Mouse (Mus musculus) small intestine, adult 2 months (tissue): ENCODE measurements at regions not wholly inside any gene's neighbourhood (a gene's known extent, or its start where the extent isn't known, plus 50 kb on each side); places are given as distances from the start of the nearest gene placed in this dataset.

ENCODE experiments used
- H3K27ac ChIP-seq: fragments of 200-500 bp; 2 replicates; pipeline ENCODE4 v1.5.1; 2012; ENCODE audit warnings: low read depth, low read length, control low read depth, inconsistent platforms; ENCODE audit not compliant: insufficient read depth
- H3K27me3 ChIP-seq: fragments of 200-500 bp; 2 replicates; pipeline ENCODE4 v1.6.1; 2012; ENCODE audit warnings: mild to moderate bottlenecking, moderate library complexity, low read length, inconsistent platforms; ENCODE audit not compliant: control insufficient read depth, insufficient read depth
- H3K36me3 ChIP-seq: fragments of 200-500 bp; 2 replicates; pipeline ENCODE4 v1.6.1; 2012; ENCODE audit warnings: mild to moderate bottlenecking, low read length, control low read depth, inconsistent platforms; ENCODE audit not compliant: control insufficient read depth, insufficient read depth
- H3K4me1 ChIP-seq: fragments of 200-500 bp; 2 replicates; pipeline ENCODE4 v1.6.1; 2012; ENCODE audit warnings: low read length, inconsistent platforms, mixed read lengths; ENCODE audit not compliant: control insufficient read depth, insufficient read depth, insufficient read length
- H3K4me3 ChIP-seq: fragments of 200-500 bp; 2 replicates; pipeline ENCODE4 v1.5.1; 2012; ENCODE audit warnings: low read depth, mild to moderate bottlenecking, control low read depth, inconsistent platforms, low read length, moderate library complexity
- CTCF ChIP-seq: fragments of 200-500 bp; IDR thresholded peaks from 2 replicates; pipeline ENCODE4 v1.5.1; 2012; ENCODE audit warnings: low read depth, mild to moderate bottlenecking, control low read depth, inconsistent platforms, low read length, moderate library complexity, mixed read lengths; ENCODE audit not compliant: insufficient replicate concordance, insufficient read length; ENCODE audit errors: extremely low read depth
- POLR2A ChIP-seq: fragments of 200-500 bp; IDR thresholded peaks from 2 replicates; pipeline ENCODE4 v1.6.1; 2012; ENCODE audit warnings: low read depth, mild to moderate bottlenecking, control low read depth, inconsistent platforms, low read length, moderate library complexity
- WGBS: fragments of 180-500 bp; shearing (Covaris S2); methylation state at CpG from one replicate; pipeline ENCODE4 v1.1.7; 2018; 5-methylcytosine and 5-hydroxymethylcytosine counted together

DNA sequence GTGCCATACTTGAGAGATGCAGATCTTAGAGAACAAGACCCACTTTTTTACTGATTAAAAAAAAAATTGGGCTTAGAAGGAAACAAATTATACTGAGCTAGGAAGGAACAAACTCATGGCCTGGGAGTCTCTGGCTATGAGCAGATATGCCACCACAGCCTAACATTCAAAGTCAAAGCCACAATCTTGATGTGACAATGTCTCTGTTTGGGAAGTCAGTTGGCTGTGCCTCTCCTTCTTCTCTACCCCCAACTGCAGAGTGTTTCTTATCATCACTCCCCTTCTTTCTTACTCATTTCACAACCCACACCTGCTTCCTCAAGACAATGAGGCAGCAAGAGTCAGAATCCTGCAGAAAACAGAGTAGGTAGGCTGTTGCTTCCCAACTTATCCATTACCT is 613.3 kb upstream of the Arid1b start:
- TF ChIP-seq CTCF (no peak), POLR2A (no peak)
- no peaks in the 10 kb centered on the region for H3K27me3 ChIP-seq
- no peaks in the 10 kb centered on the region for H3K36me3 ChIP-seq
- H3K4me1 ChIP-seq = no peaks in the 10 kb centered on the region
- H3K4me3 ChIP-seq = no peak overlapping the region
- H3K27ac ChIP-seq = no peak overlapping the region

DNA sequence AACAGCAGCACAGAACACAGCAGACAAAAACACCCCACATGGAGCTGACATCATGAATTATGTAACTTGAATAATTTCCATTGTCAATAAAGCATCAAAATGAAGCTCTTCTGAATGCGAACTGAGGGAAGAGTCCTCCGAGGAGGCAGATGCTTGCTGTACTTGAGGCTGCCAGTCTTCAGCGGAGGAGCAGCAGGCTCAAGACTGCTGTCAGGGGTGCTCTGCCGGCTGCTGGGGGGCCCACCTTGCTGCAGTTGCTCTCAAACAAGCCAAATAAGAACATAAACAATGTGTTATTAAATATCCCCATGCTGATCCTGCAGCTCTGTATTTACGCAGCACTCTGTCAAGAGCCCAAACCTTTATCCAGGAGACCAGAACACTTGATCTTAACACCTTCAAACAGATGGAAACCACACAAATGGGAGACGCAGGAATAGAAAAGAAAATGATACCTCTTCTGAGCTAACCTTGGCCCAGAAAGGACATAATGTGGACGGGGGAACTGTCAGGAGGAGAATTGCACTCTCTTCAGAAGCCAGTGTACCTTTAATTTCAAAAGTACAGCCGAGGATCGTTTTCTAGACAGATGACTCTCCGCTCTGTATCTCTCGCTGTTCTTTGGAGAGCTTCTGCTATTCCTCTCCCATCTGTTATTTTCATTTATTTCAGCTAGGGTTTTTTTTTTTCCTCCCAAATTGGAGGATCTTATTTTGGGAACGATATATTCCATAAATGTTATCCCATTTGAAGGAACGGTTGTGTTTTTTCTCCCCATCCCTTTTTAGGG is 612.0 kb upstream of the Arid1b start:
- no peaks in the 10 kb centered on the region for H3K4me1 ChIP-seq
- TF ChIP-seq CTCF (no peak), POLR2A (no peak)
- WGBS = 83% methylated on average over 13 of the region's 13 CpGs
- no peaks in the 10 kb centered on the region for H3K27me3 ChIP-seq
- H3K4me3 ChIP-seq = no peak overlapping the region
- no peak overlapping the region for H3K27ac ChIP-seq
- H3K36me3 ChIP-seq = no peaks in the 10 kb centered on the region

DNA sequence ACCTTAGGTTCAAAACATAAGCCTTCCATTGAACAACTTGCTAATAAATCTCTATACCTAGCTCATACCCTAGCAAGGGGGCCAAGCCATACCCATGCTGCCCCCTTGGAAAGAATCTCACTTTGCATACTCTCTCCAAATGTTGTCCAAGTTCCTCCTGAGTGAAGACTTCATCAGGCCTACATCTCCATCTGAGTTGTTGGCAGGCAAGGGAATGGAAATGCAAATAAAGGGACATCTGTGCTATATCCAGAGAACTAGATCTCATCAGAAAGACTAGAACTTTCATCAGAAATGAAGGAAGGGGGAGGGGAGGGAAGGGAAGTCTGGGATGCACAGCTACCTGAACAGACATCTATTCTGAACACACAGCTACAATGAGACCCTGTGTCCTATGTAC is 611.4 kb upstream of the Arid1b start:
- no peaks in the 10 kb centered on the region for H3K4me1 ChIP-seq
- no peak for TF ChIP-seq CTCF
- no peak for TF ChIP-seq POLR2A
- H3K27me3 ChIP-seq = no peaks in the 10 kb centered on the region
- H3K4me3 ChIP-seq = no peak overlapping the region
- no peaks in the 10 kb centered on the region for H3K36me3 ChIP-seq
- H3K27ac ChIP-seq = no peak overlapping the region

DNA sequence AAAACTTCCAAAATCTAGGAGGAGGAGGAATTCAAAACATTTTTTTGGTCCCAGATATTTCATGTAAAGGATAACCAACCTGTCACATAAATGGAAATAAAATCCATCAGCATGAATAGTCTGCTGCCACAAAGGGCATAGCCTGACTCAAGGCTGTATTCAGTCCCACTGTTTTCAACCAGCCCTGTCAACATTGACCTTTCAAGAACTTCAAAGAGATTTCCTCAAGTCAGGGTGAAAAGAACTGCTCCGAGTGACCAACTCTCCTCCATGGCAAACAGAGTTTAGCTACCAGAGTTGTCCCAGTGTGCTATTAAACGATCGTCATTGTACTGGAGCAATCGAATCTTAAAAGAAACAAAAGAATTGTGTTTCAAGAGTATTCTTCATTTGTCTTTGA is 606.5 kb upstream of the Arid1b start:
- no peaks in the 10 kb centered on the region for H3K27me3 ChIP-seq
- H3K27ac ChIP-seq = no peak overlapping the region
- 55% methylated on average over 4 of the region's 4 CpGs for WGBS
- no peak overlapping the region for H3K4me3 ChIP-seq
- H3K36me3 ChIP-seq = no peaks in the 10 kb centered on the region
- TF ChIP-seq POLR2A (no peak), CTCF (no peak)
- H3K4me1 ChIP-seq = no peaks in the 10 kb centered on the region

DNA sequence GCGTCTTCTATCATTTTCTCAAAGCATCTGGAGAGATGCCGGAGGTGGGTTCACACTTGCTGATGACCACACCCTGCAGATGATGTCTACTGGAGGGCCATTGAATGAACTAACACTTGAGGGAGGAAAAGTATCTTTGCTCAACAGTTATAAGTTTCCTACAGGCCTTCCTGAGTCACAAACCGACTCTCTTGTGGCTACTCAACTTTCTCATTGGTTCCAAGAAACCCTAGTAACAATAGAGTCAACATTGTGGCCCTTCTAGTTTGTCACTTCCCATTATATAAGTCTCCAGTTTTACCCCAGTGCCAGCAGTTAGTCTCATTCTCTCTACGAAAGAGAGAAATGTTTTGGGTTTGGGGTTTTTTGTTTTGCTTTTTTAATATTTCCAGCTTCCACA is 604.1 kb upstream of the Arid1b start:
- Histone ChIP-seq H3K4me1 (no peaks in the 10 kb centered on the region), H3K36me3 (no peaks in the 10 kb centered on the region), H3K4me3 (no peak overlapping the region), H3K27me3 (no peaks in the 10 kb centered on the region), H3K27ac (no peak overlapping the region)
- no peak for TF ChIP-seq POLR2A
- WGBS = 85% methylated on average over 4 of the region's 4 CpGs

DNA sequence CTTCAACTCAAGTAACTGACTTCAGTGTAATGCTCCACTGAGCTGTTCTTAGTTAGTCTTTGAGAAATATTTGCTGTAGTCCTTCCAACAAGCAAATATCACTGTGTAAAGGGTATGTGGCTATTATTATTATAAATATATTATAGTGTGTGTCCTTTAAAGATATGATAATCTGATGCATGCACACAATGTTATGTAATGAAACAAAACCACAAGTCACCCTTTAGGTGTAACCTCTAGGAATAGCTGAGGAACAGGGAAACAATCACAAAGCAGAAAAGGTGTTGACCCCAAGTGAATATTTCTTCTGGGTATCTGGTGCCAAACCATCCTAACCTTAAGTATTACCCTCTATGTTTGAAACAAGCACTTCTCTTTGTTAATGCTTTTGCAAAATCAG is 603.6 kb upstream of the Arid1b start:
- Histone ChIP-seq H3K4me3 (no peak overlapping the region), H3K36me3 (no peaks in the 10 kb centered on the region), H3K4me1 (no peaks in the 10 kb centered on the region), H3K27ac (no peak overlapping the region), H3K27me3 (no peaks in the 10 kb centered on the region)
- TF ChIP-seq POLR2A (no peak), CTCF (no peak)

DNA sequence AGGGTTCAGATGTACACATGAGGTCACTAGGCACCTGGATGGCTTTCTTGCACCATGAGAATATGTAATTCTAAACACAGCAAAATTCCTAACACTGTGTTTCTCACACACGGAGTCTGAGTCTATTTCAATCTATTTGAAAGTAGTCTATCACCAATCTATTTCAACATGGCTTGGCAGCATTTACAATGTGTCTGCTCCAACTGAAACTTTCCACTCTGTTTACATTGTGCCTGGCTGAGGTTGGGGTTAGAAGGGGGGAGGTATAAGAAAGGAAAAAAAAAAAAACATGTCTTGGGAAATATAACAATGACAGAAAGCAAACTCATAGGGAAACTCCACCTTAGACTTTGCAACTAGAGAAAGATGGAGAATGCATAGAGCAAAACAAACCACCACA is 602.9 kb upstream of the Arid1b start:
- no peak for TF ChIP-seq POLR2A
- TF ChIP-seq CTCF = no peak
- 46% methylated on average over 1 of the region's 1 CpGs for WGBS

More for the DNA sequence above, 602.9 kb upstream of the Arid1b start:
- H3K27me3 ChIP-seq = no peaks in the 10 kb centered on the region
- H3K36me3 ChIP-seq = no peaks in the 10 kb centered on the region
- H3K27ac ChIP-seq = no peak overlapping the region
- no peaks in the 10 kb centered on the region for H3K4me1 ChIP-seq
- H3K4me3 ChIP-seq = no peak overlapping the region
